Mouse (Mus musculus): ENCODE data around the gene Gm45623. TPM values are rescaled to one million over a fixed set of nuclear protein-coding genes. Genes with fewer than 3 reads are reported as not detected.

Gene Gm45623
- polyA plus RNA-seq, 1 experiment from 2014 or later, result 1.9 TPM

- Histone ChIP-seq H3K4me3 (replicated peaks; ENCODE audit: low read length) (no peak overlapping the region), H3K9ac (ENCODE audit: low read length) (no peak overlapping the region), H3K36me3 (ENCODE audit: control insufficient read depth, insufficient read depth, low read length) (no peaks in the 10 kb centered on the region), H3K9me3 (replicated peaks; ENCODE audit: control insufficient read depth, low read length) (no peaks in the 10 kb centered on the region), H3K4me1 (ENCODE audit: control insufficient read depth, insufficient read depth, low read length) (peaks cover 10% of the 10 kb centered on the region), H3K27ac (ENCODE audit: low read length) (no peak overlapping the region), H3K27me3 (ENCODE audit: control insufficient read depth, insufficient read depth, low read length) (no peaks in the 10 kb centered on the region), H3K4me2 (ENCODE audit: low read depth, low read length) (no peak overlapping the region)
- ATAC-seq (ENCODE audit: insufficient read depth, low FRiP score), result no peak
- WGBS, result 34% methylated on average over 13 of the region's 13 CpGs
These were observed 9.0 kb upstream of the Gm45623 start for GRCm38 (mm10) chr13:56762446-56763229.

GRCm38 (mm10) chr13:56758492-56758891, 4.9 kb upstream of the Gm45623 start:
- H3K36me3 ChIP-seq (ENCODE audit: control insufficient read depth, insufficient read depth, low read length), result no peaks in the 10 kb centered on the region
- H3K9me3 ChIP-seq (replicated peaks; ENCODE audit: control insufficient read depth, low read length), result no peaks in the 10 kb centered on the region
- 25% methylated on average over 6 of the region's 6 CpGs for WGBS
- ATAC-seq (ENCODE audit: insufficient read depth, low FRiP score), result no peak
- H3K4me2 ChIP-seq (ENCODE audit: low read depth, low read length), result no peak overlapping the region
- H3K27ac ChIP-seq (ENCODE audit: low read length), result peak overlapping the region; percentile 52; the same call in 1 of the 2 replicates
- H3K4me3 ChIP-seq (replicated peaks; ENCODE audit: low read length), result no peak overlapping the region
- H3K27me3 ChIP-seq (ENCODE audit: control insufficient read depth, insufficient read depth, low read length), result peaks cover 10% of the 10 kb centered on the region
- H3K4me1 ChIP-seq (ENCODE audit: control insufficient read depth, insufficient read depth, low read length), result peaks cover 12% of the 10 kb centered on the region
- no peak overlapping the region for H3K9ac ChIP-seq (ENCODE audit: low read length)

- peak; percentile 28; the same call in 1 of the 2 replicates for ATAC-seq (ENCODE audit: insufficient read depth, low FRiP score)
- H3K36me3 ChIP-seq (ENCODE audit: control insufficient read depth, insufficient read depth, low read length), result no peaks in the 10 kb centered on the region
- H3K4me3 ChIP-seq (replicated peaks; ENCODE audit: low read length), result no peak overlapping the region
- H3K9ac ChIP-seq (ENCODE audit: low read length), result no peak overlapping the region
- peaks cover 20% of the 10 kb centered on the region for H3K4me1 ChIP-seq (ENCODE audit: control insufficient read depth, insufficient read depth, low read length)
- WGBS, result 18% methylated on average over 12 of the region's 12 CpGs
- peaks cover 18% of the 10 kb centered on the region for H3K27me3 ChIP-seq (ENCODE audit: control insufficient read depth, insufficient read depth, low read length)
- peak overlapping the region; percentile 30 for H3K4me2 ChIP-seq (ENCODE audit: low read depth, low read length)
- peak overlapping the region; percentile 52; the same call in 1 of the 2 replicates for H3K27ac ChIP-seq (ENCODE audit: low read length)
- no peaks in the 10 kb centered on the region for H3K9me3 ChIP-seq (replicated peaks; ENCODE audit: control insufficient read depth, low read length)
These were observed 3.6 kb upstream of the Gm45623 start for GRCm38 (mm10) chr13:56757201-56757600.

- Histone ChIP-seq H3K27me3 (ENCODE audit: control insufficient read depth, insufficient read depth, low read length) (peaks cover 25% of the 10 kb centered on the region), H3K27ac (ENCODE audit: low read length) (peak overlapping the region; percentile 69)
- WGBS, result 58% methylated on average over 6 of the region's 6 CpGs
These were observed 2.2 kb upstream of the Gm45623 start for GRCm38 (mm10) chr13:56755871-56756270.

GRCm38 (mm10) chr13:56752474-56753191, 994 bp downstream of the Gm45623 start:
- no peak for ATAC-seq (ENCODE audit: insufficient read depth, low FRiP score)
- WGBS, result 3% methylated on average over 41 of the region's 41 CpGs
- H3K36me3 ChIP-seq (ENCODE audit: control insufficient read depth, insufficient read depth, low read length), result no peaks in the 10 kb centered on the region

More at GRCm38 (mm10) chr13:56755871-56756270, 2.2 kb upstream of the Gm45623 start:
- ATAC-seq (ENCODE audit: insufficient read depth, low FRiP score), result peak; percentile 54
- Histone ChIP-seq H3K36me3 (ENCODE audit: control insufficient read depth, insufficient read depth, low read length) (no peaks in the 10 kb centered on the region), H3K4me3 (replicated peaks; ENCODE audit: low read length) (no peak overlapping the region), H3K4me2 (ENCODE audit: low read depth, low read length) (no peak overlapping the region), H3K4me1 (ENCODE audit: control insufficient read depth, insufficient read depth, low read length) (peaks cover 20% of the 10 kb centered on the region), H3K9ac (ENCODE audit: low read length) (no peak overlapping the region), H3K9me3 (replicated peaks; ENCODE audit: control insufficient read depth, low read length) (no peaks in the 10 kb centered on the region)

GRCm38 (mm10) chr13:56751774-56752173, 1.9 kb downstream of the Gm45623 start:
- no peaks in the 10 kb centered on the region for H3K9me3 ChIP-seq (replicated peaks; ENCODE audit: control insufficient read depth, low read length)
- ATAC-seq (ENCODE audit: insufficient read depth, low FRiP score), result no peak
- WGBS, result 56% methylated on average over 5 of the region's 5 CpGs
- peak overlapping the region; percentile 50 for H3K4me3 ChIP-seq (replicated peaks; ENCODE audit: low read length)
- H3K27me3 ChIP-seq (ENCODE audit: control insufficient read depth, insufficient read depth, low read length), result peaks cover 25% of the 10 kb centered on the region
- H3K4me1 ChIP-seq (ENCODE audit: control insufficient read depth, insufficient read depth, low read length), result peaks cover 13% of the 10 kb centered on the region; the same call in 1 of the 2 replicates
- H3K36me3 ChIP-seq (ENCODE audit: control insufficient read depth, insufficient read depth, low read length), result no peaks in the 10 kb centered on the region
- H3K9ac ChIP-seq (ENCODE audit: low read length), result 0 out of 2 replicates have a peak overlapping the region, but pooled peaks have one; percentile 72
- peak overlapping the region; percentile 11; the same call in 1 of the 2 replicates for H3K27ac ChIP-seq (ENCODE audit: low read length)
- H3K4me2 ChIP-seq (ENCODE audit: low read depth, low read length), result peak overlapping the region; percentile 84

More at GRCm38 (mm10) chr13:56752474-56753191, 994 bp downstream of the Gm45623 start:
- H3K27ac ChIP-seq (ENCODE audit: low read length), result no peak overlapping the region
- no peaks in the 10 kb centered on the region for H3K9me3 ChIP-seq (replicated peaks; ENCODE audit: control insufficient read depth, low read length)
- H3K4me3 ChIP-seq (replicated peaks; ENCODE audit: low read length), result peak overlapping the region; percentile 50
- H3K4me2 ChIP-seq (ENCODE audit: low read depth, low read length), result peak overlapping the region; percentile 84
- peaks cover 13% of the 10 kb centered on the region; the same call in 1 of the 2 replicates for H3K4me1 ChIP-seq (ENCODE audit: control insufficient read depth, insufficient read depth, low read length)
- H3K9ac ChIP-seq (ENCODE audit: low read length), result peak overlapping the region; percentile 72
- peaks cover 25% of the 10 kb centered on the region for H3K27me3 ChIP-seq (ENCODE audit: control insufficient read depth, insufficient read depth, low read length)

GRCm38 (mm10) chr13:56749377-56749776, 4.2 kb downstream of the Gm45623 start:
- Histone ChIP-seq H3K4me2 (ENCODE audit: low read depth, low read length) (peak overlapping the region; percentile 84), H3K9ac (ENCODE audit: low read length) (peak overlapping the region; percentile 28; the same call in 1 of the 2 replicates), H3K27me3 (ENCODE audit: control insufficient read depth, insufficient read depth, low read length) (peaks cover 24% of the 10 kb centered on the region), H3K9me3 (replicated peaks; ENCODE audit: control insufficient read depth, low read length) (no peaks in the 10 kb centered on the region), H3K36me3 (ENCODE audit: control insufficient read depth, insufficient read depth, low read length) (no peaks in the 10 kb centered on the region), H3K27ac (ENCODE audit: low read length) (peak overlapping the region; percentile 72; the same call in 1 of the 2 replicates), H3K4me3 (replicated peaks; ENCODE audit: low read length) (peak overlapping the region; percentile 32), H3K4me1 (ENCODE audit: control insufficient read depth, insufficient read depth, low read length) (peaks cover 13% of the 10 kb centered on the region)
- no peak for ATAC-seq (ENCODE audit: insufficient read depth, low FRiP score)
- 76% methylated on average over 7 of the region's 7 CpGs for WGBS

GRCm38 (mm10) chr13:56747554-56747953, 6.1 kb downstream of the Gm45623 start:
- H3K4me1 ChIP-seq (ENCODE audit: control insufficient read depth, insufficient read depth, low read length), result peaks cover under 1% of the 10 kb centered on the region
- peak overlapping the region; percentile 75 for H3K27ac ChIP-seq (ENCODE audit: low read length)
- no peaks in the 10 kb centered on the region for H3K9me3 ChIP-seq (replicated peaks; ENCODE audit: control insufficient read depth, low read length)
- ATAC-seq (ENCODE audit: insufficient read depth, low FRiP score), result peak; percentile 86
- H3K4me2 ChIP-seq (ENCODE audit: low read depth, low read length), result peak overlapping the region; percentile 84; the same call in 1 of the 2 replicates
- 0 out of 2 replicates have a peak, but pooled peaks cover 7% of the 10 kb centered on the region for H3K27me3 ChIP-seq (ENCODE audit: control insufficient read depth, insufficient read depth, low read length)
- H3K9ac ChIP-seq (ENCODE audit: low read length), result no peak overlapping the region
- H3K36me3 ChIP-seq (ENCODE audit: control insufficient read depth, insufficient read depth, low read length), result no peaks in the 10 kb centered on the region
- WGBS, result 43% methylated on average over 8 of the region's 8 CpGs
- H3K4me3 ChIP-seq (replicated peaks; ENCODE audit: low read length), result peak overlapping the region; percentile 32; the same call in 1 of the 2 replicates

Data from stomach, embryonic 16.5 days (tissue).